Mouse (Mus musculus): ENCODE data around the gene Prex1. TPM values are rescaled to one million over a fixed set of nuclear protein-coding genes. Genes with fewer than 3 reads are reported as not detected.
A peak's percentile ranks its signal among the peaks of the same experiment; 100 is the strongest.

Gene Prex1
- polyA plus RNA-seq, 1 experiment from 2014 or later: 10.1 TPM

- Histone ChIP-seq H3K27me3 (ENCODE audit: control insufficient read depth, insufficient read depth, low read length) (no peaks in the 10 kb centered on the region), H3K9ac (ENCODE audit: low read depth, low read length) (no peak overlapping the region), H3K27ac (ENCODE audit: low read depth, low read length) (no peak overlapping the region), H3K36me3 (ENCODE audit: control insufficient read depth, insufficient read depth, low read length) (no peaks in the 10 kb centered on the region), H3K4me1 (ENCODE audit: control insufficient read depth, insufficient read depth, low read length) (peaks cover 6% of the 10 kb centered on the region; the same call in 1 of the 2 replicates), H3K4me3 (ENCODE audit: low read depth, low read length) (no peak overlapping the region), H3K9me3 (replicated peaks; ENCODE audit: control insufficient read depth, low read length) (no peaks in the 10 kb centered on the region), H3K4me2 (no peak overlapping the region)
- WGBS (ENCODE audit: insufficient replicate concordance): 59% methylated on average over 6 of the region's 6 CpGs
- no peak for ATAC-seq (replicated peaks; ENCODE audit: insufficient number of reproducible peaks, low FRiP score, low TSS enrichment)
Observed at GRCm38 (mm10) chr2:166730567-166730915, 16.9 kb upstream of the Prex1 start.

GRCm38 (mm10) chr2:166729656-166730566, 16.3 kb upstream of the Prex1 start:
- peak overlapping the region; percentile 14; the same call in 1 of the 2 replicates for H3K4me2 ChIP-seq
- no peaks in the 10 kb centered on the region for H3K36me3 ChIP-seq (ENCODE audit: control insufficient read depth, insufficient read depth, low read length)
- no peak overlapping the region; the same call in 1 of the 2 replicates for H3K9ac ChIP-seq (ENCODE audit: low read depth, low read length)
- no peaks in the 10 kb centered on the region for H3K27me3 ChIP-seq (ENCODE audit: control insufficient read depth, insufficient read depth, low read length)
- no peak; the same call in 1 of the 2 replicates for ATAC-seq (replicated peaks; ENCODE audit: insufficient number of reproducible peaks, low FRiP score, low TSS enrichment)
- no peaks in the 10 kb centered on the region for H3K9me3 ChIP-seq (replicated peaks; ENCODE audit: control insufficient read depth, low read length)
- H3K27ac ChIP-seq (ENCODE audit: low read depth, low read length): peak overlapping the region; percentile 25
- peaks cover 6% of the 10 kb centered on the region; the same call in 1 of the 2 replicates for H3K4me1 ChIP-seq (ENCODE audit: control insufficient read depth, insufficient read depth, low read length)
- no peak overlapping the region for H3K4me3 ChIP-seq (ENCODE audit: low read depth, low read length)
- WGBS (ENCODE audit: insufficient replicate concordance): 35% methylated on average over 19 of the region's 19 CpGs

GRCm38 (mm10) chr2:166729045-166729444, 15.4 kb upstream of the Prex1 start:
- Histone ChIP-seq H3K4me2 (no peak overlapping the region), H3K4me3 (ENCODE audit: low read depth, low read length) (no peak overlapping the region), H3K4me1 (ENCODE audit: control insufficient read depth, insufficient read depth, low read length) (peaks cover 6% of the 10 kb centered on the region; the same call in 1 of the 2 replicates), H3K36me3 (ENCODE audit: control insufficient read depth, insufficient read depth, low read length) (no peaks in the 10 kb centered on the region), H3K9ac (ENCODE audit: low read depth, low read length) (no peak overlapping the region), H3K9me3 (replicated peaks; ENCODE audit: control insufficient read depth, low read length) (no peaks in the 10 kb centered on the region), H3K27ac (ENCODE audit: low read depth, low read length) (no peak overlapping the region; the same call in 1 of the 2 replicates), H3K27me3 (ENCODE audit: control insufficient read depth, insufficient read depth, low read length) (no peaks in the 10 kb centered on the region)
- 72% methylated on average over 3 of the region's 3 CpGs for whole genome bisulfite sequencing (ENCODE audit: insufficient replicate concordance)
- ATAC-seq (replicated peaks; ENCODE audit: insufficient number of reproducible peaks, low FRiP score, low TSS enrichment): no peak

- no peak overlapping the region for H3K4me3 ChIP-seq (ENCODE audit: low read depth, low read length)
- H3K27me3 ChIP-seq (ENCODE audit: control insufficient read depth, insufficient read depth, low read length): no peaks in the 10 kb centered on the region
- H3K36me3 ChIP-seq (ENCODE audit: control insufficient read depth, insufficient read depth, low read length): no peaks in the 10 kb centered on the region
- no peaks in the 10 kb centered on the region for H3K9me3 ChIP-seq (replicated peaks; ENCODE audit: control insufficient read depth, low read length)
- H3K27ac ChIP-seq (ENCODE audit: low read depth, low read length): no peak overlapping the region
- 0 out of 2 replicates have a peak overlapping the region, but pooled peaks have one; percentile 30 for H3K4me2 ChIP-seq
- no peak for ATAC-seq (replicated peaks; ENCODE audit: insufficient number of reproducible peaks, low FRiP score, low TSS enrichment)
- 39% methylated on average over 3 of the region's 3 CpGs for WGBS (ENCODE audit: insufficient replicate concordance)
- 0 out of 2 replicates have a peak overlapping the region, but pooled peaks have one; percentile 7 for H3K9ac ChIP-seq (ENCODE audit: low read depth, low read length)
- H3K4me1 ChIP-seq (ENCODE audit: control insufficient read depth, insufficient read depth, low read length): peaks cover 6% of the 10 kb centered on the region; the same call in 1 of the 2 replicates
Observed at GRCm38 (mm10) chr2:166728261-166728680, 14.6 kb upstream of the Prex1 start.

- Histone ChIP-seq H3K9ac (ENCODE audit: low read depth, low read length) (no peak overlapping the region), H3K4me2 (no peak overlapping the region), H3K4me3 (ENCODE audit: low read depth, low read length) (no peak overlapping the region), H3K4me1 (ENCODE audit: control insufficient read depth, insufficient read depth, low read length) (peaks cover 6% of the 10 kb centered on the region; the same call in 1 of the 2 replicates), H3K27ac (ENCODE audit: low read depth, low read length) (no peak overlapping the region), H3K27me3 (ENCODE audit: control insufficient read depth, insufficient read depth, low read length) (no peaks in the 10 kb centered on the region), H3K36me3 (ENCODE audit: control insufficient read depth, insufficient read depth, low read length) (no peaks in the 10 kb centered on the region), H3K9me3 (replicated peaks; ENCODE audit: control insufficient read depth, low read length) (no peaks in the 10 kb centered on the region)
- no peak for ATAC-seq (replicated peaks; ENCODE audit: insufficient number of reproducible peaks, low FRiP score, low TSS enrichment)
- 75% methylated on average over 10 of the region's 10 CpGs for WGBS (ENCODE audit: insufficient replicate concordance)
Observed at GRCm38 (mm10) chr2:166727790-166728189, 14.2 kb upstream of the Prex1 start.

- H3K9me3 ChIP-seq (replicated peaks; ENCODE audit: control insufficient read depth, low read length): no peaks in the 10 kb centered on the region
- no peak overlapping the region for H3K27ac ChIP-seq (ENCODE audit: low read depth, low read length)
Observed at GRCm38 (mm10) chr2:166726891-166727290, 13.3 kb upstream of the Prex1 start.

GRCm38 (mm10) chr2:166720416-166720815, 6.8 kb upstream of the Prex1 start:
- H3K27ac ChIP-seq (ENCODE audit: low read depth, low read length): no peak overlapping the region
- H3K36me3 ChIP-seq (ENCODE audit: control insufficient read depth, insufficient read depth, low read length): no peaks in the 10 kb centered on the region
- ATAC-seq (replicated peaks; ENCODE audit: insufficient number of reproducible peaks, low FRiP score, low TSS enrichment): no peak
- no peak overlapping the region for H3K9ac ChIP-seq (ENCODE audit: low read depth, low read length)
- WGBS (ENCODE audit: insufficient replicate concordance): 74% methylated on average over 3 of the region's 3 CpGs
- H3K27me3 ChIP-seq (ENCODE audit: control insufficient read depth, insufficient read depth, low read length): no peaks in the 10 kb centered on the region
- no peak overlapping the region for H3K4me2 ChIP-seq
- no peaks in the 10 kb centered on the region for H3K9me3 ChIP-seq (replicated peaks; ENCODE audit: control insufficient read depth, low read length)
- 0 out of 2 replicates have a peak, but pooled peaks cover 2% of the 10 kb centered on the region for H3K4me1 ChIP-seq (ENCODE audit: control insufficient read depth, insufficient read depth, low read length)
- H3K4me3 ChIP-seq (ENCODE audit: low read depth, low read length): no peak overlapping the region

More at GRCm38 (mm10) chr2:166726891-166727290, 13.3 kb upstream of the Prex1 start:
- H3K4me3 ChIP-seq (ENCODE audit: low read depth, low read length): no peak overlapping the region
- no peaks in the 10 kb centered on the region for H3K36me3 ChIP-seq (ENCODE audit: control insufficient read depth, insufficient read depth, low read length)
- no peak overlapping the region for H3K9ac ChIP-seq (ENCODE audit: low read depth, low read length)
- H3K4me2 ChIP-seq: no peak overlapping the region
- H3K4me1 ChIP-seq (ENCODE audit: control insufficient read depth, insufficient read depth, low read length): peaks cover 6% of the 10 kb centered on the region; the same call in 1 of the 2 replicates
- no peaks in the 10 kb centered on the region for H3K27me3 ChIP-seq (ENCODE audit: control insufficient read depth, insufficient read depth, low read length)
- WGBS (ENCODE audit: insufficient replicate concordance): 68% methylated on average over 6 of the region's 6 CpGs
- ATAC-seq (replicated peaks; ENCODE audit: insufficient number of reproducible peaks, low FRiP score, low TSS enrichment): no peak

- Histone ChIP-seq H3K4me1 (ENCODE audit: control insufficient read depth, insufficient read depth, low read length) (0 out of 2 replicates have a peak, but pooled peaks cover 2% of the 10 kb centered on the region), H3K36me3 (ENCODE audit: control insufficient read depth, insufficient read depth, low read length) (no peaks in the 10 kb centered on the region), H3K4me3 (ENCODE audit: low read depth, low read length) (no peak overlapping the region), H3K4me2 (no peak overlapping the region), H3K27ac (ENCODE audit: low read depth, low read length) (no peak overlapping the region), H3K27me3 (ENCODE audit: control insufficient read depth, insufficient read depth, low read length) (no peaks in the 10 kb centered on the region), H3K9me3 (replicated peaks; ENCODE audit: control insufficient read depth, low read length) (no peaks in the 10 kb centered on the region), H3K9ac (ENCODE audit: low read depth, low read length) (no peak overlapping the region)
- ATAC-seq (replicated peaks; ENCODE audit: insufficient number of reproducible peaks, low FRiP score, low TSS enrichment): no peak
- WGBS (ENCODE audit: insufficient replicate concordance): 47% methylated on average over 2 of the region's 2 CpGs
Observed at GRCm38 (mm10) chr2:166719930-166720305, 6.3 kb upstream of the Prex1 start.

Data from heart, embryonic 11.5 days (tissue).